Mouse (Mus musculus): ENCODE results near the gene Msantd2.

DNA sequence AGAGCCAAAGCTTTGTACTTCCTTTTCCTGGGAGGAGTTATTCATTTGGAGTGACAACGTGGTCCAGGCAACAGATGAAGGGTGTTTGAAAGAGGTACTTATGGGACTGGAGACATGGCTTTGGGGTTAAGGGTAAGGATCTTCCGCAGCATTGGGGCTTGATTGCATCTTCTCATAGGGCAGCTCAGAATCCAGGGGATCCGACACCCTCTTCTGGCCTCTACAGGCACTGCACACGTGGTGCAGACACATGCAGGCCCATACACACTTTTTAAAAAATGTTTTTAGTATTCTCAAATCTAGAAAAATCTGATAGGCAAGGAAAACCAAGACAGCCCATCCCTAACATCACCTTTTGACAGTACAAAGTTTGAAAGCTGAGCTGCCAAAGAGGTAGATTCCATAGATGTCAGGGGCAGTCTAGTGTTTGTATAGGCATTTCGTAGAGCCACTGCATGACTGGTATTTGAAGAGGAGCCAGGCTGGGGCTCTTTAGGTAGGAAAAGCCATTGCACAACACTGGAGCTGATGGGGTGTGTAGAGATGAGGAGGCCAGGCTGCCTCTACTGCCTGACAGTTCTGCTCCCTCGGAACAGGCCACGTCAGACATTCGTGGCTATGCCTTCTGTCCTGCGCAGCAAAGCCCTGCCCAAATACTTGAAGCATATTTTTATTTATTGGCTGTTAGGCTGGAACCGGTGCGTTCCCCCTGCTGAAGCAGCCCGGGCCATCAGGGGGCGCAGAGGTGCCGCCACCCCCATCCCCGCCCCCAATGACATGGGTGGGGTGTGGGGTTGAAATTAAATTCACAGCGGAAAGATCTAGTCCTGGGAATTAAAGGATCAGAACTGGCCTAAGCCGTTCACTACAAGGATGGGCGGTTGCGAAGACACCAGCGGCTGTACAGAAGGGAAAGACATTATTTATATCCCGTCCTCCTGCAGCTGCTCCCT lies 37.6 kb downstream of the Msantd2 start:
- no peak for TF ChIP-seq POLR2A (IDR thresholded peaks at IDR 0.05; ENCODE audit: control insufficient read depth, low read depth, low read length)
- no peak for TF ChIP-seq CTCF (IDR thresholded peaks at IDR 0.05; ENCODE audit: control insufficient read depth, insufficient read depth, insufficient replicate concordance, low read depth, low read length)

All from testis, adult 2 months (tissue).